Mouse (Mus musculus) erythroid progenitor cell, adult 5-6 weeks (primary cell): Measurements from ENCODE around the gene Ndufaf8. TPM values are rescaled to one million over a fixed set of nuclear protein-coding genes. Genes with fewer than 3 reads are reported as not detected.
A peak's percentile ranks its signal among the peaks of the same experiment; 100 is the strongest.

ENCODE experiments used
- ATAC-seq: replicated peaks from 2 replicates; pipeline ENCODE4 v1.8.0; 2016; ENCODE audit warnings: moderate number of reproducible peaks, mild to moderate bottlenecking, moderate TSS enrichment, inconsistent platforms; ENCODE audit not compliant: poor library complexity, low FRiP score, severe bottlenecking
- total RNA-seq, 2 experiments: library from RNA; stranded (forward) in 1 of 2; stranded (reverse) in 1 of 2; fragments of 150-400 nt in 1 of 2; fragments of 186-747, 209-891 nt in 1 of 2; gene quantifications; 2 replicates each; pipeline versions ENCODE4 v1.2.3 to v1.2.4; 2015 to 2017; ENCODE audit warnings: low replicate concordance in 2 of 2

Ndufaf8 gene
- total RNA-seq (2015; ENCODE audit: low replicate concordance) (12.6 TPM in 1 of 2 replicates, not detected in the other), total RNA-seq (2017; ENCODE audit: low replicate concordance) (3.1 TPM in 1 of 2 replicates, not detected in the other)

DNA sequence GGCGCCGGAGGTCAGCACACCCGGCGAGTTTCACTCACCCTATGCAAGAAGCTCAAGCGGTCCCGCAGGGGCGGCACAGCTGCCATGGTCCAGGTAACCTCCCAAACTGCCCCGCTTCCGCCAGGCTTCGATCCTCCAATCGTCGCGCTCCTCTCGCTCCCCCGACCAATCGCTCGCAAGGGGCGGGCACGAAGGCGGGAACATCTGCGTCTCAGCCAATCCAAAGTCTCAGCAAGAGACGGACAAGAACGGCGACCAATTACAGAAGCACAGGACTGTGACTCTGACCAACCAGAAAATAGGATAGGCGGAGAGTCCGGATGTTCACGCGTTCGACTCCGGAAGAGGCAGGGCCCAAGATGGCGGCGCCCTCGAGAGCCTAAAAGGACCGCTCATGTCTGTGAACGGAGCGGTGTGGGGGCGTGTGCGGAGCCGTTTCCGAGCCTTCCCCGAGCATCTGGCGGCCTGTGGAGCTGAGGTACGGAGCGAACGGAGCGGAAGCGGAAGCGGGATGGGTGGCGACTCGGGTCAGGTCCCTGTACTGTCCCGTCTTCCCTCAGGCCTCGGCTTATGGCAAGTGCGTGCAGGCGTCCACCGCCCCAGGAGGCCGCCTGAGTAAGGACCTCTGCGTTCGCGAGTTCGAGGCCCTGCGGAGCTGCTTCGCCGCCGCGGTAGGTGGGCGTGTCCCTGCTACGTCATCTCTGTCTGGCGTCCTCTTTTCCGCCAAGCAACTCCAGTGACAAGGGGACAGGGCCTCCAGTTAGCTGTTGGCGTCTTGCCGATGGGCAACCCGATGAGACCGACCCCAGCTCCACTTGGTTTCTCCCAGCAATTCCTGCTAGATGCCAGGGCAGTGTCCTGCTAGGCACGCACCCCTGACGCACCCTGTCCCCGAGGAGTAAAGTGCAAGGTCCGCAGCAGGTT is at the start of gene Ndufaf8, which contains the start of gene Tepsin:
Gene Ndufaf8, plus strand, starts transcription at position 341 of the 924 bp plus-strand sequence.
Gene Tepsin, minus strand, starts transcription at position 144 of the 924 bp plus-strand sequence.
- ATAC-seq = peak; percentile 94

DNA sequence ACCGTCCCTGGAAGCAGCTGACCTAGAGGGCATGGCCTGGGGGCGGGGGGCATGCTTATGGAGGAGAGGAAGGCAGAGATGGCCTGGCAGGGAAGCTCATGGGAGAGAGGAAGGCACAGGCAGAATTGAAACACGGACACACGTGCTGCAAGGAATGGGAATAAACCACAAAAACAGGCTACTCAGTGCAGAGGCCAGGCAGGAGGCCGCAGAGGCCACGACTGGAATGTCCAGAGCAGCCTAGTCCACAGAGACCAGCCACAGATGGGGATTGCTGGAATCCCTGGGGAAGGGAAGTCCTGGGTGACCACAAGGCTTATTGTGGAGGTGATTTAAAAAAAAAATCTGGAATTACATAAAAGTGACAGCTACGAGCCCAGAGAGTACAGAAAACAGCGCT is 49.7 kb upstream of the Ndufaf8 start:
- no peak for ATAC-seq

DNA sequence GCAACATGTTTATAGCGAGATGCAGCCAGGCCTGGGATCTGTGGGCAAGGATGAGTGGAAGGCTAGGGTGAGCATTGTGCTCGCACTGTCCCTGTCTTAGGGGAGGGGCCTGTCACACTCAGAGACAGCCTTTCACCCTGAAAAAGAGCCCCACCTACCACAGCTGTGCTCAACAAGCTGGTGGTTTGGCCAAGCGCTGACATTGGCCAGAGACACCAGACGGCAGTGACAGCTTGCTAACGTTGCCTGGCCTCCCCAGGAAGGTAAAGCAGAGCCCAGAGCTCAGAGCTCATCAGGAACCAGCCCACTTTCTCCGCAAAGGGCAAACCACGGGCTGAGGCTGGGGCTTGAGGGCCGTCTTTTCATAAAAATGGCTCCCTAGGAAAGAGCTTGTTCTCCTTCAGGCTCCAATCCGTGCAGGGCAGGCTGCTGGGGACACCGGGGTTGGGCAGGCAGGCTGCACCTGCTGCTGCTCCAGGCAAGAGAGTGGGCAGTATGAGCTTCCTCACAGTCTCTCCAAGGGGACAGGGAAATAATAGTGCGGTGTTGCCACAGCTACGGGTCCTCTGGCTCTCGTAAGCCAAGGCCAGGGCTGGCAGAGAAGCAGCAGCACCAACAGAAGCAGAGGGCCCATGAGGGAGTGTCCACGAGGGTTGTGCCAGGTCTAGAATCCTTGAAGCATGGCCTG is 47.5 kb upstream of the Ndufaf8 start:
- no peak for ATAC-seq

DNA sequence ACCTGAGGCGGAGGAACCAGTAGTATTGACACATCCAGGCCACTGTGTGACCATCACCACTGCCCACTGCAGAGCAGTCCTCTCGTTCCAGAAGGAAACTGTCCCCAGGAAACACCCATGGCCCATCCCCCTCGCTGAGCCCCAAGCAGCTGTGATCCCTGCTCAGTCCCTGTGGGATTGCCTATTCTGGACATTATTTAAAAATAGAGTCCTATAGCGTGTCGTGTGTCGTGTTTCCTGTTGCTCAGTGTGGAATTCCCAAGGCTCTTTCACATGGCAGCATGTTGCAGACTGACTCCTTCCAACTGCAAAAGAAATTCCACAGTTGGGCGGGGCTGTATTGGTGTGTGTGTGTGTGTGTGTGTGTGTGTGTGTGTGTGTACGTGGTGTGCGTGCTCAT is 46.5 kb upstream of the Ndufaf8 start:
- no peak for ATAC-seq

DNA sequence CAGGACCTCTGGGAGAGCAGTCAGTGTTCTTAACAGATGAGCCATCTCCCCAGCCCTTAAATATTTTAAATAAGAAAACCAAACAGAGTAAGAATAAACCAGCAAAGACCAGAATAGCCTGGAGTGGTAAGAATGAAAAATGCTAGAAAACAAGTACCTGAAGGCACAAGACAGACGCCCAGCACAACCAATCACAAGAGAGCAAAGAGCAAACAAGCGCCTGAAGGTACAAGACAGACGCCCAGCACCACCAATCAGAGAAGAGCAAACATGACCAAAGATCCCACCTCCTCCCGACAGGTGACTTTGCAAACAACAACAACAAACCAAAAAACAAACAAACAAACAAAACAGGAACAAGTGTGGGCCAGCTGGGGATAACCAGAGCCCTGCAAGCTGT is 44.9 kb upstream of the Ndufaf8 start:
- ATAC-seq = no peak

DNA sequence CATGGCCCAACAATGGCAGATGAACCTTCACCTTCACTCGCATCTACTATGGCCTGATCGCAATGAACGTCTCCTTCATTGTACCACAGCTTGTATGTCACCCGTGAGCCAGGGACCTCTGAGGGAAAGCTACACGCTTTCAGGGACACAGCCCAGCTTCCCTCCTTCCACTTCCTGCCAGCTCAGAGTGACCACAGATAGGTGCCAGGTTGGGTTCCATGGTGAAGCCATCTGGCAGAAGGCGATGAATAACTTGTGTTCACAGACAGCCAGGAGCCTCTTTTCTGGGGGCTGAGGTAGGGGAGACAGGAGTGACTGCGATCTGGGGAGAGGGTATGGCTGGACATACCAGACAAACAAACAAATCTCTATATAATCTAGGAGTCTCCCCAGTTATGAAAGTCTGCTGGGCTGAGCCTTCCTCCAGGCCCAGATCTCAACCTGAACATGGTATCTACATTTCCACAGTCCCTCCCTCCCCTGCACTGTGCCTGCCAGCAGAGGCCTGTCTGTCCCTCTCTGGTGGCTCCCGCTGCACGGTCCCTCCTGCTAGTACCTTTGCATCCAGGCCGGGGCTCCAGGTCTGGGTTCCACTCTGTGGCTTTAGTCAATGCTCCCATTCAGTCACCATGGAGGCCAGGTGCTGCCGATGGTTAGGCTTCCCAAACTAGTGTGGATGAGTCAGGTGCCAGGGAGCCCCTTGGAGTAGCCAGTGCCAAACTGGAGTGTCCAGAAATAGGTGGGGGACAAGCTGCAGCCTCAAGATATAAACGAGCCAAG is 42.6 kb upstream of the Ndufaf8 start:
- ATAC-seq = no peak

DNA sequence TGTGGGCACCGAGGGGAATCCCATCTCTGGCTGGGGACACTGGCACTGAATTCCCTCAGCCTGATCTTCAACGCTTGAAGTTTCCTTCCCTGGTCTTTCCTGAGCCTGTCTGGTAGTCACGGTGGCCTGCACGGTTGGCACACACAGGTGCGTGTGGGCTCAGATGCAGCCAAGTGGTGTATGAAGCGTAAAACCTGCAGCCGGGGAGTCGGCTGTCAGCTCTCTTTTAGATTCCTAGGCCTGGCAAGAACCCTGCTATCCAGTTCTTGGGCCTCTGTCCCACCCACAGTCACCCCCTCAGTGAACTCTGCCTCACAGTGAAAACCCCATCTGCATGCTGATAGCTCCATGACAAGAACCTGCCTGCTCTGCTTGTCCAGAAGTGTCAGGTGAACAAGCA is 38.1 kb upstream of the Ndufaf8 start:
- no peak for ATAC-seq

DNA sequence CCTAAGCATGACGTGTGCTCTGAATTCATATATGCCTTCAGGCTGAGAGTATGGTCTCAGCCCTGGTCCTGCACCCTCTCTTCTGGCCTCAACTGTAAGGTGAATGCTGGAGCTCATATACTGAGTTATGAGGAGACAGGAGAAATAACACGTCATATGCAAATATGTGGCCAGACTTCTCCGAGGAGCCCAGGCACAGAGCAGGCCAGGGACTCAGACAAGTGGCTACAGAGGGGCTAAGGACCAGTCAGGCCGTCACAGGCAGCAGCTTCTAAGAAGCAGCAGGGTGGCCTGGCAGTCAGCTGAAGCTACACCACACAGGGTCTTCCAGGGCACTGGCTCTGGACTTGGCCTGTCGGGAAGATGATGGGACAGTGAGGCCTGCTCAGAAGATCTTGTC is 35.4 kb upstream of the Ndufaf8 start:
- no peak for ATAC-seq

DNA sequence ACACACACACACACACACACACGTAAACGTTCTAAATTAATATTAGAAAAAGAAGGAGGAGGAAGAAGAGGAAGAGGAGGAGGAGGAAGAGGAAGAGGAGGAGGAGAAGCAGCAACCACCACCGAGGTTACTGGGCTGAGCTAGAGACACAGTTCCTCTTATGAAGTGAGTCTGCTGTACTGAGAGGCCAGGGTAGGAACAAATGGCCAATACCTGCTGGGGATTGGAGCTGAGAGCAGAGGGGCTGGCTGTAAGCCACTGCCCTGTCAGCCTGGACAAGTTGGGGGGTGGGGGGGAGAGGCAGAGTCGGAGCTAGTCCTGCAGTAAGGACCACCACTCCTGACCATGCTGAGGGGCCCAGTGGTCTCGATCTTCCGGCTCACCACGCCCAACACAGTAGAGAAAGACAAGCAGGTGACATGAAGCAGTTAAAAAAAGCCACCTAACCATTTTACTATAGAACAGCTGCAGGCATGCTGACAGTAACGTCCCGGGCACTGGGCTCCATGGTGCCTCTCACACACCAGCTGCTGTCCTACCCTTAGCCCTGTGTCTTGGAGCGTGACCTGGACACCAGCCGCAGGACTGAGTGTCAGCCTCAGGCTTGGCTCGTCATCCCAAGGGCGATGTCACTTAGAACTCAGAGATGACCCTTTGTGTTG is 34.6 kb upstream of the Ndufaf8 start:
- no peak for ATAC-seq

DNA sequence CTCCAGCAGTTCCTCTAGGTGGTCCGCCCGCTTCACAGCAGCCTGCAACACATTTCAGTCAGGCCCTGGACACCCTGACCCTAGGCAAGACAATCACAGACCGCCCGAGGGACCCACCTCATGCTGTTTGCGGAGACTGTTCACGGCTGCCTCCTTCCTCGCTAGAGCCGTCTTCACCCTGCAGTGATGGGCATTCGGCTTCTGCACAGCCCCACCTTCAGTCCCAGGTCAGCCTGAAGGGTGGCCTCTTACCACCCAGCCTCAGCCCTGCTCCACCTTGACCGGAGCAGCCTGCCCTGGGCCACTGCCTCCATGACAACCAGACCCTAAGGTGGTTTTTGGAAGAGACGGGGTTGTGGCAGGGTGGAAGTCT is 34.1 kb upstream of the Ndufaf8 start:
- no peak for ATAC-seq

DNA sequence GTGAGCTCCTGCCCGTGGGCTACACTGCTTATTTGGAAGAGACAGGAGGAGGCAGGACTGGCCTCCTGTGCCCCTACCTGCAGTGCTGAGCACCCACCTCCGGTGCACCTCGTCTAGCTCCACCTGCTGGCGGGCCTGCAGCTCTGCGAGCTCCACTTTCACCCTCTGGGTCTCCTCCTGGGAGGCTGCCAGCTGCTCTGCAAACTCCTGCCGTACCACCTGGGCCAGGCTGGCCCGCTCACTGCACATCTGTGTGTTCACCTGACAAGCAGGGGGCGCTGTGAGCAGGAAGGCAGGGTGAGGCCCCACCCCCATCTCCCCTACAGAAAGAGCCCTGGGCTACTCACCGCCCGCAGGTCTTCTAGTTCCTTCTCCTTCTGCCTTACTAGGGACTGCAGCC is 33.4 kb upstream of the Ndufaf8 start:
- ATAC-seq = peak; percentile 11; the same call in 1 of the 2 replicates

DNA sequence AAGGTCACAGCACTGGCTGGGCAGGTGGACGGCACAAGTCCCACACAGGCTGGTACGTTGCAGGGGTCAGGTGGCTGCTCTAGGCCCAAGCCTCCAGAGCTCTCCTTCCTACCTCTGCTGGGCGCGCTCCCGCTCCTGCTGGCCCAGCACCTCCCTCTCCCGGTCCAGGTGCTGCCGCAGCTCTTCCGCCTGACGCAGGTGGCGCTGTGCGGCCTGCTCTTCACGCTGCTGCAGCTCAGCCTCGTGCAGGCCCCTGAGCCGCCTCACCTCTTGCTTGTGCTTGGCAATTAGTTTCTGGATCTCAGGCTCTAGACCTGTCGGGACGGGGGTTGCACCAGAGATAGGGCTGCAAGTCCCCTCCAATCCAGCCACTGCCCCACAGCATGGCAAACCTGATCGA is 30.9 kb upstream of the Ndufaf8 start:
- ATAC-seq = no peak

DNA sequence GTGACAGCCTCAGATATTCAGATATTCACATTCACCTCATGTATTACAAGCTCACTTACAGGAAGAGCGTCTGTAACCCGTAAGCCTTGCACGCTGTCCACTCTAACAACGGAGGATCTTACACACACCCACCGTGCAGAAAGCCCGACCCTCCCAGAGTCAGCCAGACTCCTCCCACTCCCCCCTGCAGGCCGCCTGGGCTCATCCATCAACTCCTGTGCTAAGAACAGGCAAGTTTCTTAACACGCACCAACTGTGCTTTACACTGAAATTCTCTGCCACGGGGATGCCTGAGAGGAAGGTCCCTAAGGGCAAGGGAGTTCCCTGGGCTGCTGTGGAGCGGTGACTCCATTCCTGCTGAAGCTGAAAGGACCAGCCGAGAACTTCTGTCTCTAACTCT is 29.5 kb upstream of the Ndufaf8 start:
- ATAC-seq = no peak

DNA sequence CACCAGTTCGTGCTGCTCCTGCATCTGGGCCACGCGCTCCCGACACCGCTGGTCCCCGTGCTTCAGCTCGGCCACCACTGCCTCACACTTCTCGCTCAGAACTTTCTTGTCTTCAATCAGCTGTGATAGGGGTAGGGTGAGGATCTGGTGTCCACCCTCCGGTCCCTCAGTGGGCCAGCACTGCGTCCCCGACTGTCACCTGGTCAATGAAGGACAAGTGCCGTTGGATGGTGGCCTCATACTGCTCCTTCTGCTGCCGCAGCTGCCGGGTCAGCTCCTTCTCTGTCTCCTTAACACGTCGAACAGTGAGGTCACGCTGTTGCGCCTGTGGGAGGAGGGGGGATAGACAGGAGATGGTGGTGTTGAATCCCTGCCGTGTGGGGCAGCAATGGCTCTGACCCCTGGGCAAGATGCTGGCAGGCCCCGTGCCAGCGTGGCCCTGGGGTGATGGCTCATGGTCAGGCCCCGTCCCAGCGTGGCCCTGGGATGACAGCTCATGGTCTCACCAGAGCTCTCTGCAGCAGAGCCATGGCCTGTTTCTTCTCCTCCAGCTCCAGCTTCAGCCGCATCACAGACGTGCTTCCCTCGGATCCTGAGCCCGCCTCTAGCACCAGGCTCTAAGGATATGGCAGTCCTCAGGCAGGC is 28.3 kb upstream of the Ndufaf8 start:
- no peak for ATAC-seq

DNA sequence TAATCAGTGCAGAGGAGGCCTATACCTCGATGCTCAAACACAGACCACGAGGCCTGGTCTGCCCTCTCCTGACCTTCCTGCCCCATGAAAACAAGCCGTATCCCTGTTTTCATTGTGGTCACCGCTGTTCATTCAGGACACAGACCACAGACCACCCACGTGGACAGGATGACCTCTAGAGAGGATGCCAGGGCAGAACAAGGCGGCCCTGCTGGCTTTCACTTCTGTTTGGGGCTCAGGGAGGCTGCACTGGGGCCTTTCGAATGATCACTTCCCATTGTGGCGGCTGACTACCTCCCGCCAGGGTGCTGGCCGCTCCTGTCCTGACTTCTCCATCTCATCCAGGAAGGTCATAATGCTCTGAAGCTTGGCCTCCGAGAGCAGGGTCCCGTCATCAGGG is 27.7 kb upstream of the Ndufaf8 start:
- ATAC-seq = no peak

DNA sequence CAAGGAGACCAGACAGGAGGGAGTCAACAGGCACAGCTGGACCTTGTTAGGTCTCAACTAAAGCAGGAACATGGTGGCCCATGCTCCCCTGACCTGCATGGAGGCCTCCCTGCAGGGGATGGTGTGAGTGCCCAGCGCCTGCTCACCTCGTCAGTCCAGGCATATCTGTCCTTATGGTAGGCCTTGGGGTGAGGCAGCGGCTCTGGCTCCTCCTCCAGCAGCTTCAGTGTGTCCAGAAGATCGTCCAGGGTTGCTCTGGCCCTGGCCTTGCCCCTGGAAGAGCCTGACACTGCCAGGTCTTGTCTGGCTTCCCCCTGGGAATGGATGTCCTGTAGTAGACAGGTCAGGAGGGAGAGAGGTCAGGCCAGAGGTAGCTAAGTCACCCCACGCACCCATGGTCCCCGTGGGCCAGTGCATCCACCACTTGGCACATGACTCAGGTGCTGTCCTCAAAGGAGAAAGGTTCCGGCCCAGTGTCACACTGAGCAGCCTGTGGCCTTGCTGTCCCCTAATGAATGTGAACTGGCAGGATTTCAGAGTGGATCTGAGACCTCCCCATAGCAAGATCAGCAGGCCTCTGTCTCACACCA is 26.9 kb upstream of the Ndufaf8 start:
- ATAC-seq = no peak

DNA sequence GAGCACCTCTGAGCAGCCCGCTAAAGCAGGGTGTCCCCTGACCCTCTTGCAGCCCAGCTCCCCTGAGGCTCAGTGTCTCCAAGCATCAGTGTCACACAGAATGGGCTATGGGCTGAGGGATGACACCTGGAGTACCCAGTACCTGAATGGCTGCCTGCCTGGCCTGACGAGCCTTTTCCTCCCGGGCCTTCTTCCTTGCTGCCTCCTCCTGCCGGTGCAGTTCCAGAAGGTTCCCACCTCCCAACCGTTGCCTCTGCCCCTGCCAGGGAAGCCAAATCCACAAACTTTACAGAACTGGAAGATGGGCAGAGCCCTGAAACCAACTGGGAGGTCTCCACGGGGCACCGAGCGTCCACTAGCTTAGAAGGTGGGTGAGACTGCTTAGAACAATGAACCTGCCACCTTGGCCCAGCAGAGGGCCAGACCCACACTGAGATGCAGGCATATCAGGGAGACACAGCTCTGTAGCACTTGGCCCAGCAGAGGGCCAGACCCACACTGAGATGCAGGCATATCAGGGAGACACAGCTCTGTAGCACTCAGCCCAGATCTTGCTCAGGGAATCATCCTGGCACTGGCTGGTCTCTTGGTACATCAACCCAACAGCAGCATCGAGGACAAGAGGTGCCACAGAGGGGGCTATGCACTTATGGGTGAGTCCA is 25.6 kb upstream of the Ndufaf8 start:
- no peak for ATAC-seq

DNA sequence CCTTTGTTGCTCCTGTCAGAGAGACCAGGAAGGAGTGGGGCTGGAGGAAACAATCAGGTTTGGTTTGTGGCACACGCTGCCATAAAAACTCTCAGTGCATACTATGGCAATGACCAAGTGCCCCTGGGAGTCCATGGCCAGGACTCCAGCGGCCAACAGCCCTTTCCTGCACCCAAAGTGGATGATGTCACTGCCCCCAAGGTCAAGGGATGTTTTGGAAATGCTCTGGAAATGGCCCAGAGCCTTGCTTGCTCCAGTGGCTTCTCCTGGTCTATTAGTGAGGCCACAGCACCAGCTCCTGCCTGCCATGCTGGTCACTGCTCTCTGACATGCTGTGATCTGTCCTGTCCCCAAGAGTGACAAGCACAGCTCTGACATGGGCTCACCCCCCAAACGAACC is 22.5 kb upstream of the Ndufaf8 start:
- ATAC-seq = no peak
